Mouse (Mus musculus) cerebellum, adult 2 months (tissue): ENCODE results near the gene Ier5.

Experiments used
- CTCF ChIP-seq: fragments of 200-500 bp; IDR thresholded peaks from 2 replicates; pipeline ENCODE4 v1.5.1; 2011; ENCODE audit warnings: low read depth, mild to moderate bottlenecking, control low read depth, low read length, moderate library complexity, borderline replicate concordance; ENCODE audit not compliant: insufficient read depth
- POLR2A ChIP-seq: fragments of 200-500 bp; IDR thresholded peaks from 2 replicates; pipeline ENCODE4 v1.6.1; 2011; ENCODE audit warnings: low read length, control low read depth, borderline replicate concordance; ENCODE audit not compliant: insufficient read depth

DNA sequence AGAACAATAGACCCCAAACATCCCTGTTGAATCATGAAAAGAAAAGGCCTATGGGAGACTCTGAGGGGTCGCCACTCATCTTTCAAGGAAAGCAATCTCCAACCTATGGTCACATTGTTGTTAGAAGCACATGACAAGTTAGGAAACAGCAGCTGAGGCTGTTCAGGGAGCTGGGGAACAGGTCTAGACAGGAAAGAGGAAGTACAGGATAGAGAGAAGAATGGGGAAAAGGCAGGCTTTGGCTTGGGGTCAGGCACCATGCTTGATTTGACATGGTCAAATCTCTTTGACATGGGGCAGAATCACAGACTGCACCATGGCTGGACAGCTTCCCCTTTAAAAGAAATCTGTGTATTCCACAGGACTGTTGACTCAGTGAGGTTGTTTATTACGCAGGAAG is 47.8 kb upstream of the Ier5 start:
- no peak for TF ChIP-seq CTCF
- TF ChIP-seq POLR2A: no peak
